Mouse (Mus musculus) E14TG2a.4 (cell line): ENCODE data around the gene Arhgef19.
A peak's percentile ranks its signal among the peaks of the same experiment; 100 is the strongest.

ENCODE experiments used
- H3K27me3 ChIP-seq: 2 replicates; pipeline ENCODE4 v1.6.1; 2014; ENCODE audit warnings: low read length, control low read depth; ENCODE audit not compliant: insufficient read depth
- H3K36me3 ChIP-seq: 2 replicates; pipeline ENCODE4 v1.6.1; 2014; ENCODE audit warnings: low read length, control low read depth; ENCODE audit not compliant: insufficient read depth
- H3K4me1 ChIP-seq: replicated peaks from 2 replicates; pipeline ENCODE4 v1.6.1; 2014; ENCODE audit warnings: low read depth, low read length, control low read depth
- H3K4me3 ChIP-seq: replicated peaks from 2 replicates; pipeline ENCODE4 v1.5.1; 2014; ENCODE audit warnings: mild to moderate bottlenecking, low read length
- H3K9me3 ChIP-seq: 2 replicates; pipeline ENCODE4 v1.6.1; 2014; ENCODE audit warnings: low read length, control low read depth
- CTCF ChIP-seq: conservative IDR thresholded peaks from 2 replicates; pipeline ENCODE4 v1.5.1; 2014; ENCODE audit warnings: low read length
- NANOG ChIP-seq: IDR thresholded peaks from 2 replicates; pipeline ENCODE4 v1.6.1; 2014; ENCODE audit warnings: borderline replicate concordance, low read length, mixed read lengths
- POU5F1 ChIP-seq: IDR thresholded peaks from 2 replicates; pipeline ENCODE4 v1.6.1; 2014; ENCODE audit warnings: low read length, borderline replicate concordance

Arhgef19 gene

DNA sequence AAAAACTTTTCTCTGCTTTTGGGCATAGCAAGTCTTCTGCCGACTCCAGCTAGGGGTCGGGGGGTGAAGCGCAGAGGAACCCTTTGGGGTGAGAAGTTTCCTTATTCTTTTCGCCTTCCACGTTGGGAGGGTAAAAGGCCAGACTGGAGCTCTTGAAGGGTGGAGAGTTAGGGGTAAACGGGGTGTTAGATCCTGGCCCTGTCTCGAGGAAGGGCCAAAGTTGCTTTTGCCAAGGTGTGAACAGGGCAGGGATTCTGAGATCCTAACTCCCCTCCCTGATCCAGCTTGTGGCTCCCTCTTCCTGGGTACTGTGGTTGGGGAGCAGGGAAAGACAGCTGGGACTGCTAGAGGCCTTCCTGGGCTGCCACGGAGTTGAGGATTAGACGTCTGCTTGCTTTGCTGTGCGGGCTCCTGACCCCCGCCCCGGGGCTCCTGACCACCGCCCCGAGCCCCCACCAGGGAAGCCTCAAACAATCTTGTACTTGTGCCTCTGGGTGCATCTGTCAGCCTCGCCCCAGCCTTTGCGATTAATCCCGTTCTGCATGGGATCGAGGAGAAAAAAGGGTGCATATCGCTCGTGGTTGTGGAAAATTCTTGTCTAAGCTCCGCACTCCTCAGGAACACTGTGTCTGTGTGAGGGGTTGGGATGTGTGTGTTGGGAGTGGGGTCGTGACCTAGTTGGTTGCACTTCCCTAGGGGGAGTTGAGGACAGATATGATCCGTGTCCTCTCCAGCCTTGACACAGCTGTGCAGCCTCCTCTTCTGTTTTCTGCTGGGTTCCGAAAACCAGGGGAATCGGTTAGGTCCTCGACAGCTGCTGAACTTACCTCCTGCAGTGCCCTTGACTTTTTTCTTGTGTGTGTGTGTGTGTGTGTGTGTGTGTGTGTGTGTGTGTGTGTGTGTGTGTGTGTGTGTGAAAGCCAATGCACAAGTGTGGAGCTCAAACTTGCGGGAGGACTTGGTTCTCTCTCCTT, 63.4 kb downstream of the Arhgef19 start:
- no peaks in the 10 kb centered on the region for H3K9me3 ChIP-seq
- H3K4me3 ChIP-seq = peak overlapping the region; percentile 99
- H3K4me1 ChIP-seq = peaks cover 85% of the 10 kb centered on the region
- peaks cover 52% of the 10 kb centered on the region for H3K36me3 ChIP-seq
- TF ChIP-seq CTCF (no peak), NANOG (no peak), POU5F1 (no peak)
- no peaks in the 10 kb centered on the region for H3K27me3 ChIP-seq

GRCm38 (mm10) chr4:141303402-141304222, 64.3 kb downstream of the Arhgef19 start:
- H3K27me3 ChIP-seq = no peaks in the 10 kb centered on the region
- peaks cover 88% of the 10 kb centered on the region for H3K4me1 ChIP-seq
- H3K4me3 ChIP-seq = peak overlapping the region; percentile 99
- peaks cover 55% of the 10 kb centered on the region for H3K36me3 ChIP-seq
- TF ChIP-seq NANOG (no peak), CTCF (no peak), POU5F1 (no peak)
- H3K9me3 ChIP-seq = no peaks in the 10 kb centered on the region

DNA sequence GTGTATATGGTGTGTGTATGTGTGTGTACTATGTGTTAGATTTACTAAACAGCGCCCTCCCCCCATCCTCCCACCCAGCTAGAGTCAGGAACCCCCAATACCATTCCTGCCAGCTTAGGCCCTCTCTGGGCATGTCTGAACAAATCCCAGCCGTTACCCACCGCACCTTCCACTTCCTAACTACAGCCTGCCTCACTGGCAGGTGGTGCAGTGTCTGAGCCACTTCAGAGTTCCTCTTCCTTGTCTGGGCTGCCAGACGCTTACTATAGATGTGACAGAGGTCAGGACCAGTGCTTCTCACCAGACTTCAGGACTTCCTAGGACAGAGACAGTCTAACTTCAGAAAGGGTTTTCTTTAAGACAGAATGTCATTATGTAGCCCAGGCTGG, 64.9 kb downstream of the Arhgef19 start:
- H3K27me3 ChIP-seq = no peaks in the 10 kb centered on the region
- H3K4me3 ChIP-seq = peak overlapping the region; percentile 99
- TF ChIP-seq NANOG = no peak
- TF ChIP-seq CTCF = no peak
- no peak for TF ChIP-seq POU5F1
- H3K9me3 ChIP-seq = no peaks in the 10 kb centered on the region
- peaks cover 88% of the 10 kb centered on the region for H3K4me1 ChIP-seq
- H3K36me3 ChIP-seq = peaks cover 61% of the 10 kb centered on the region

DNA sequence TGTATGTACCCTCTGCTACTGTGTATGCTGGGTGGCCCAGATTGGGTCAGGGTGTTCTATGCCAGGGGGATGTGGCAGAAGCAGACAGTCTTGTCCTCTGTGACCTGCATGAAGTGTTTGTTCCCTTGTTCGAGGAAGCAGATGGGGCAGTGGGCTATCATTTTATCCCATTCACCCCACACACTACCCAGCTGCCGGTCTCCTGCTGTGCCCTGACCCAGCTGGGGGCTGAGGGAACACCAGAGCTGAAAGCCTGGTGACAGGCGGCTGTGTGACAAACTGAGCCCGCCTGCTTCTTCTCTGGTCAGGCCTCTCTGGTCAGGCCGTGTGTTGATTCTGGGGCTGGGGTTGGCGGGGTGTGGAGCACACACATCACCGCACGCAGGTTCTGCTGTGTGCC, 66.8 kb downstream of the Arhgef19 start:
- Histone ChIP-seq H3K4me1 (peaks cover 89% of the 10 kb centered on the region), H3K36me3 (peaks cover 77% of the 10 kb centered on the region), H3K4me3 (peak overlapping the region; percentile 99), H3K27me3 (no peaks in the 10 kb centered on the region), H3K9me3 (no peaks in the 10 kb centered on the region)
- TF ChIP-seq NANOG = no peak
- no peak for TF ChIP-seq POU5F1
- TF ChIP-seq CTCF = no peak
